ENCODE assay signal across 7 mouse cellular contexts in the genomic region with DNA sequence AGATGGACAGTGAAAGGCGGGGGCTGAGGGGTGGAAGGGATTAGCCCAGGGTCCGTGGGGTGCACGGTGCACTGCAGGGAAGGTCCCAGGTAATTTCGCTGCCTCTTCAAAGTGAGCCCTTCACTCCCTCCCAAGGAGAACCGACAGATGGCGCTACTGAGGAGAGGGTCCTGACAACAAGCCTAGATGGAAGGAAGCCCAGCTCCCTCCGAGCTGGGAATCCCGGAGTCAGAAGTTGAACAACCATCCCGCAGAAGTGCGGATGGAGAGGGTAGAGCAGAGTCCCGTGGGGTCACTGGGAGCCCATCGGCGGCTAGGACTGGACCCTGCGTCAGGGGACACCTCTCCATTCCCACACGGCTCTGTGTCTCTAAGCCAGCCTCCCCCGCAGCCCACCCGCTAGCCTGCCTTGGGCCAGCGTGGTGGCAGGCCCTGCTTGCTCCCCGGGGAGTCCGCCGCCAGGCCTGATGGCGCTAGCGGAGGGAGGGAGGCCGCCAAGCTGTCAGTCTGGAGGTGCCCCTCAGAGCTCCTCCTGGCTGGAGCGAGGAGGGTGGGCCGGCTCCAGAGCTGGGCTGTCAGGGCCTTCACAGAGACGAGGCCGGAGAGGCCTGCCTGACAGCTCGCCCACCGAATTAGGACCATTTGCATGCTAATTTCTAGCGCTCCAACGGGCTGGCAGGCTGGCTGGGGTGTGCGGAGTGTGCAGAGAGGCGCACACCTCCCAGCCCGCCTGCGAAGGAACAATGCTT.
A peak's percentile ranks its signal among the peaks of the same experiment; 100 is the strongest.
DNase-seq lines count a peak whose midpoint lies in the region; ATAC-seq and TF ChIP-seq lines count a peak whose summit lies in the region.

No protein-coding gene starts in this region.

- 0 out of 2 replicates have a peak overlapping the region, but pooled peaks have one; percentile 19 for H3K4me3 ChIP-seq in lung, postnatal 0 days (ENCODE audit: low read depth, low read length)

- H3K9ac ChIP-seq in lung, postnatal 0 days (replicated peaks; ENCODE audit: low read depth) = no peak overlapping the region

- H3K4me1 ChIP-seq in lung, postnatal 0 days (ENCODE audit: insufficient read depth, low read depth, low read length) = no peaks in the 10 kb centered on the region

- H3K4me2 ChIP-seq in lung, postnatal 0 days (replicated peaks; ENCODE audit: low read depth, low read length) = peak overlapping the region; percentile 53

- intact Hi-C loops in heart, postnatal 10 days (cut with DNase I) = no loop called here

- no peaks in the 10 kb centered on the region for H3K9me3 ChIP-seq in lung, postnatal 0 days (ENCODE audit: low read length)

- no peak for TF ChIP-seq EP300 in lung, postnatal 0 days (IDR thresholded peaks at IDR 0.05)

- H3K27me3 ChIP-seq in lung, postnatal 0 days (replicated peaks; ENCODE audit: insufficient read depth, low read length) = no peaks in the 10 kb centered on the region

- peak; percentile 44 for DNase-seq in Muller cell, postnatal 12 days (ENCODE audit: inconsistent ontology term)
- peak; percentile 39 for DNase-seq in adrenal gland, adult 2 months
- peak; percentile 87 for DNase-seq in embryo, embryonic 9.5 days (ENCODE audit: extremely low spot score)
- peak; percentile 40 to 64 for DNase-seq in heart, postnatal 10 days
- DNase-seq in layer of hippocampus, adult 18-20 months (ENCODE audit: low spot score in 2 of 2) = peak; percentile 8 to 41
- DNase-seq in lung, postnatal 0 days (ENCODE audit: low spot score) = peak; percentile 34
- DNase-seq in right cerebral cortex, postnatal 10 days (ENCODE audit: low spot score in 2 of 2) = peak; percentile 59 to 74

- no peaks in the 10 kb centered on the region for H3K36me3 ChIP-seq in lung, postnatal 0 days (ENCODE audit: insufficient read depth, low read length)

- no peak overlapping the region for H3K27ac ChIP-seq in lung, postnatal 0 days (ENCODE audit: low read length)

- peak; percentile 72 for TF ChIP-seq CTCF in lung, postnatal 0 days (IDR thresholded peaks at IDR 0.05)

- peak; percentile 21; the same call in 1 of the 2 replicates for ATAC-seq in lung, postnatal 0 days

- 3% methylated on average over 32 of the region's 36 CpGs for WGBS in lung, postnatal 0 days

Comparison
In these comparisons a context has a peak if more than half of its experiments do, and no peak if none do; other contexts are left out.
1. DNase-seq: peak in every context shown above with its lines; median percentile 87 in embryo, embryonic 9.5 days; 66 in right cerebral cortex, postnatal 10 days; 52 in heart, postnatal 10 days; 44 in Muller cell, postnatal 12 days; 39 in adrenal gland, adult 2 months; 34 in lung, postnatal 0 days; 24 in layer of hippocampus, adult 18-20 months.